Mouse (Mus musculus): ENCODE data around the gene Naaa.

DNA sequence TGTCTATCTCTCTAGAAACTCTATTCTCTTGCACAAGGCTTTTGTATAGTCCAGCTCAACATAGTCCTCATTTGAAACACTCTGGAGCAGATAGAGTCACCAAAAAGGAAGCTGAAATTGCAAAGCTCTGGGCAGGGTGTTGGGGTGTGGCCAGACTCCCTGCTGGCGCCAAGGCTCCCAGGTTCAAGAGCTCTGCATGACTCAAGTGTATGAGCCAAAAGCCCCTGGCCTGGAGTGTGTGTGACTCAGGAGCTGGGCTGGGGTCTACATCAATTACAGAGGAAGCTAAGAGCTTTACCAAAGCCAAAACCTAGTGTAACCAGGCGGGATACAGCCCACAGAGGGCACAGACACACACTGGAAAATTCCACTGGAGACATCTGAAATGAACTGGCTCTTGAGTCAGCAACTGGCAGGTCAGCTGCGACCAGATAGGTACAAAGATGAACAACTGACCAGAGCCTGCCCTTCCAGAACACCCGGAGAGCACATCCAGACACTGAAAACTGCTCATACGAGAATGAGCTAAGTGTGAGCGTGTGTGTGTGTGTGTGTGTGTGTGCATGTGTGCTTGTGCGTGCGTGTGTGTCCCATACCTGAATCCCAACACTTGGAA lies 57.6 kb downstream of the Naaa start:
- TF ChIP-seq CTCF (IDR thresholded peaks at IDR 0.05; ENCODE audit: borderline replicate concordance, control insufficient read depth, extremely low read depth, insufficient read depth, low read length, poor library complexity) (no peak), POLR2A (IDR thresholded peaks at IDR 0.05; ENCODE audit: control insufficient read depth, extremely low read depth, insufficient read depth, low read length, poor library complexity) (no peak)
